Mouse (Mus musculus) embryonic facial prominence, embryonic 13.5 days (tissue): ENCODE data around the gene Gm21440. TPM values are rescaled to one million over a fixed set of nuclear protein-coding genes. Genes with fewer than 3 reads are reported as not detected.
"Not testable (repeated sequence)": the region's sequence is repeated elsewhere in the genome, so short reads cannot be mapped to it uniquely, and the experiment has no call there.

ENCODE experiments used
- ATAC-seq: fragments of 200-750 bp; cut with Nextera tagmentation; 2 replicates; pipeline ENCODE4 v1.8.0; 2017; ENCODE audit warnings: low read depth; ENCODE audit not compliant: insufficient number of reproducible peaks, insufficient read depth, low FRiP score, low TSS enrichment
- H3K27ac ChIP-seq: fragments of 300-500 bp; sonication (generic); 2 replicates; pipeline ENCODE4 v1.5.1; 2015; ENCODE audit warnings: moderate library complexity, mild to moderate bottlenecking, inconsistent platforms
- H3K27me3 ChIP-seq: fragments of 300-500 bp; sonication (generic); 2 replicates; pipeline ENCODE4 v1.6.1; 2015; ENCODE audit warnings: mild to moderate bottlenecking, inconsistent platforms
- H3K36me3 ChIP-seq: fragments of 300-500 bp; sonication (generic); 2 replicates; pipeline ENCODE4 v1.6.1; 2015; ENCODE audit warnings: mild to moderate bottlenecking, inconsistent platforms
- H3K4me1 ChIP-seq: fragments of 300-500 bp; sonication (generic); 2 replicates; pipeline ENCODE4 v1.6.1; 2015; ENCODE audit warnings: inconsistent platforms
- H3K4me2 ChIP-seq: fragments of 300-500 bp; sonication (generic); 2 replicates; pipeline ENCODE4 v1.6.1; 2015; ENCODE audit warnings: moderate library complexity, mild to moderate bottlenecking, inconsistent platforms
- H3K4me3 ChIP-seq: fragments of 300-500 bp; sonication (generic); 2 replicates; pipeline ENCODE4 v1.5.1; 2015; ENCODE audit warnings: mild to moderate bottlenecking, inconsistent platforms
- H3K9ac ChIP-seq: fragments of 300-500 bp; sonication (generic); 2 replicates; pipeline ENCODE4 v1.6.1; 2015; ENCODE audit warnings: mild to moderate bottlenecking, inconsistent platforms
- H3K9me3 ChIP-seq: fragments of 300-500 bp; sonication (generic); 2 replicates; pipeline ENCODE4 v1.6.1; 2016; ENCODE audit warnings: inconsistent platforms
- WGBS: fragments of 180-500 bp; shearing (Covaris S2); methylation state at CpG from one replicate; pipeline ENCODE4 v1.1.7; 2015; ENCODE audit warnings: mixed read lengths; 5-methylcytosine and 5-hydroxymethylcytosine counted together
- polyA plus RNA-seq: library from polyadenylated mRNA; unstranded; fragments of >200 nt; fragmentation: Nextera tagmentation; extraction: Ambion mirVana; gene quantifications from 2 replicates; pipeline ENCODE4 v1.2.1, GENCODE M21; 2015

The Gm21440 gene
- polyA plus RNA-seq, result not detected in 2 replicates

- H3K9ac ChIP-seq, ATAC-seq, H3K4me3 ChIP-seq, H3K36me3 ChIP-seq, H3K27me3 ChIP-seq, H3K27ac ChIP-seq, H3K4me2 ChIP-seq, H3K4me1 ChIP-seq, H3K9me3 ChIP-seq: not testable (repeated sequence)
These were observed at the start of gene Gm21440, which contains the start of gene Gm21454 for GRCm38 (mm10) chrY:13252091-13252490. TSS of gene Gm21440 (plus strand) at chrY:13252391. TSS of gene Gm21454 (plus strand) at chrY:13252442.

GRCm38 (mm10) chrY:13223828-13224227 is 28.4 kb upstream of the Gm21440 start, which contains the start of gene Gm21828:
TSS of gene Gm21828 (minus strand) at chrY:13223928.
- not testable (repeated sequence) for H3K36me3 ChIP-seq, ATAC-seq
- no CpG with 5 or more reads among the region's 3 CpGs for WGBS

More at GRCm38 (mm10) chrY:13223828-13224227, 28.4 kb upstream of the Gm21440 start, which contains the start of gene Gm21828:
- H3K4me3 ChIP-seq, H3K4me2 ChIP-seq, H3K9me3 ChIP-seq, H3K27ac ChIP-seq, H3K4me1 ChIP-seq, H3K9ac ChIP-seq, H3K27me3 ChIP-seq: not testable (repeated sequence)

Other genes with a start within 250 kb of the Gm21440 start
- not detected in 2 replicates for gene Gm20807, start 209.5 kb upstream of the Gm21440 start, polyA plus RNA-seq
- not detected in 2 replicates for gene Gm21891, start 118.9 kb upstream of the Gm21440 start, polyA plus RNA-seq
- not detected in 2 replicates for gene Gm21425, start 90.4 kb upstream of the Gm21440 start, polyA plus RNA-seq
- not detected in 2 replicates for gene Gm21828, start 28.5 kb upstream of the Gm21440 start, polyA plus RNA-seq
- gene Gm21454, start 51 bp downstream of the Gm21440 start, polyA plus RNA-seq, result not detected in 2 replicates
- not detected in 2 replicates for gene Gm21725, start 96.7 kb downstream of the Gm21440 start, polyA plus RNA-seq
- gene Gm21866, start 213.2 kb downstream of the Gm21440 start, polyA plus RNA-seq, result not detected in 2 replicates
- gene Gm20773, start 241.6 kb downstream of the Gm21440 start, polyA plus RNA-seq, result not detected in 2 replicates